Mouse (Mus musculus): ENCODE measurements around the gene Srsf3. TPM values are rescaled to one million over a fixed set of nuclear protein-coding genes. Genes with fewer than 3 reads are reported as not detected.

The Srsf3 gene
- polyA plus RNA-seq, 1 experiment, result 71.0 TPM

DNA sequence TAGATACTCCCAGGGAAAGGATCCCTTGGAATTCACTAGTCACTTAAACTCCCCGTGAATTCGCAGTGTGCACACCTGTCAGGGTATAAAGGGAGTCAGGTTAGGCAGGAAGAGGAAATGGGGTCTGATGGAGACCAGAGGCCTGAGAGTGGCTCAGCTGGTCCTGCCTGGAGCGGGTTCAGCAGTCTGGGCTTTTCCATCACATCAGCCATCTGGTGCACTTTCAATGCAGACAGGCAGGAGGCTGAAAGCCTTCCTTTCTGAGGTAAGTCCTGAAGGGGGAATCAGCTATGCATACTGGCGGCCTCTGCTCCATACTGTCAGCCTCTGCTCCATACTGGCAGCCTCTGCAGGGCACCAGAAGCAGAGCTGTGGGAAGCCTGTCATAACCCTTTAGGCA, 54.5 kb downstream of the Srsf3 start:
- TF ChIP-seq CTCF (conservative IDR thresholded peaks at IDR 0.05; ENCODE audit: insufficient read depth, insufficient read length, low read depth, low read length), result no peak
- TF ChIP-seq POLR2A (IDR thresholded peaks at IDR 0.05; ENCODE audit: low read depth, low read length), result no peak
- no peaks in the 10 kb centered on the region for H3K36me3 ChIP-seq (ENCODE audit: control insufficient read depth, insufficient read depth, low read length)
- no peak overlapping the region for H3K4me3 ChIP-seq (ENCODE audit: insufficient read depth, low read depth, low read length)
- no peak overlapping the region for H3K27ac ChIP-seq (ENCODE audit: insufficient read depth, low read depth, low read length)
- no peaks in the 10 kb centered on the region for H3K4me1 ChIP-seq (ENCODE audit: control insufficient read depth, insufficient read depth, low read length)
- DNase-seq, result no peak
- 86% methylated on average over 4 of the region's 4 CpGs for WGBS
- no peaks in the 10 kb centered on the region for H3K27me3 ChIP-seq (replicated peaks; ENCODE audit: control insufficient read depth, insufficient read depth, low read length)

DNA sequence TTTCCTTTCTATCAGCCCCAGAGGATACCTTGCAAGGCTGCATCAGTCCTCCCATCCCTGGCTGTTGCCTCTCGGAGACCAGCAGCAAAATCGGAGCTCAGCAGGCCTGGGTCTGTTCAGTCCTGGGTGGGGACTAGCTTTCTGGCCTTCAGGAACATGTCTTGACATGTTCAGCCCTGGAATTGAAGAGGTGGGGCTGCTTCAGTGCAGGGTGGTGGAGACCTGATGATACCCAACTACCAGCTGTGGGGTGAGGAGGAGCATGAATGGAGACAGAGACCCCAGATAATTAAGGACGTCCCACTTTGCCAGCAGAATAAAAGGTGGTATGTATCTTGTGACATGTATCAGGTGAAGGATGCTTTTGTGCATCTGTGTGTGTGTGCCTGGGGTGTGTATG, 58.3 kb downstream of the Srsf3 start, which contains the start of gene Cdkn1a:
Gene Cdkn1a (plus strand): TSS at position 201 of the 400 bp plus-strand sequence.
- no peak within 1 kb of the TSS for H3K27ac ChIP-seq (ENCODE audit: insufficient read depth, low read depth, low read length)

DNA sequence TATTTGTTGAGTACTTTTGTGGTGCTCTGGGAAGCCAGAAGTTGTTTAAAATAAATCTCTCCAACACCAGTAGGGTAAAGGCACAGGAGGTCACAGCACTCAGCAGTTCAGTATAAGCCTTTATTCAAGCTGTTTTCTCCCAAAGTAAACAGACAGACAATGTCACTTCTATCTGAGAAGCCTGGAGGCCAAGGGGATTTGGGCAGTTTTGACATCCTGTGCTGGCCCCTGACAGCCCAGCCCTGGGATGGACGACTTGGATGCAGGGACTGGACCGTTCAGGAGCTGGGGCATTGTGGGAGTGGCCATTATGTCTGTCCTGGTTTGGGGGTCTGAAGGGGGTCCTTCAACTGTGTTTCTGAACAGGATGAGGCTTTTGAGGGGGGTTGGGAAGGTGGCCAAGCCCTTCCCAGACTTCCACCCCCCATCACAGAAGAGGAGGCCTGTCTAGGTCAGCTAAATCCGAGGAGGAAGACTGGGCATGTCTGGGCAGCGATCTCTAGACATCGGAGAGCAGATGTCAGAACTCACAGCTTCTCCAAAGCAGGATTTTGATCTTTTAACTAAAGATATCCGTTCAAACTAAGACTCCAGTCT, 59.0 kb downstream of the Srsf3 start:
- no peak overlapping the region for H3K4me3 ChIP-seq (ENCODE audit: insufficient read depth, low read depth, low read length)
- TF ChIP-seq CTCF (conservative IDR thresholded peaks at IDR 0.05; ENCODE audit: insufficient read depth, insufficient read length, low read depth, low read length) (no peak), POLR2A (IDR thresholded peaks at IDR 0.05; ENCODE audit: low read depth, low read length) (no peak)
- no peak for DNase-seq
- WGBS, result 65% methylated on average over 6 of the region's 6 CpGs
- H3K36me3 ChIP-seq (ENCODE audit: control insufficient read depth, insufficient read depth, low read length), result no peaks in the 10 kb centered on the region
- no peaks in the 10 kb centered on the region for H3K27me3 ChIP-seq (replicated peaks; ENCODE audit: control insufficient read depth, insufficient read depth, low read length)
- H3K4me1 ChIP-seq (ENCODE audit: control insufficient read depth, insufficient read depth, low read length), result no peaks in the 10 kb centered on the region
- no peak overlapping the region for H3K27ac ChIP-seq (ENCODE audit: insufficient read depth, low read depth, low read length)

More for the DNA sequence above, 58.3 kb downstream of the Srsf3 start, which contains the start of gene Cdkn1a:
- Histone ChIP-seq H3K36me3 (ENCODE audit: control insufficient read depth, insufficient read depth, low read length) (no peaks in the 10 kb centered on the region), H3K27me3 (replicated peaks; ENCODE audit: control insufficient read depth, insufficient read depth, low read length) (no peaks in the 10 kb centered on the region), H3K4me1 (ENCODE audit: control insufficient read depth, insufficient read depth, low read length) (no peaks in the 10 kb centered on the region), H3K4me3 (ENCODE audit: insufficient read depth, low read depth, low read length) (no peak within 1 kb of the TSS)
- no peak for DNase-seq
- WGBS, result 91% methylated on average over 3 of the region's 3 CpGs
- TF ChIP-seq POLR2A (IDR thresholded peaks at IDR 0.05; ENCODE audit: low read depth, low read length), result no peak
- TF ChIP-seq CTCF (conservative IDR thresholded peaks at IDR 0.05; ENCODE audit: insufficient read depth, insufficient read length, low read depth, low read length), result no peak

DNA sequence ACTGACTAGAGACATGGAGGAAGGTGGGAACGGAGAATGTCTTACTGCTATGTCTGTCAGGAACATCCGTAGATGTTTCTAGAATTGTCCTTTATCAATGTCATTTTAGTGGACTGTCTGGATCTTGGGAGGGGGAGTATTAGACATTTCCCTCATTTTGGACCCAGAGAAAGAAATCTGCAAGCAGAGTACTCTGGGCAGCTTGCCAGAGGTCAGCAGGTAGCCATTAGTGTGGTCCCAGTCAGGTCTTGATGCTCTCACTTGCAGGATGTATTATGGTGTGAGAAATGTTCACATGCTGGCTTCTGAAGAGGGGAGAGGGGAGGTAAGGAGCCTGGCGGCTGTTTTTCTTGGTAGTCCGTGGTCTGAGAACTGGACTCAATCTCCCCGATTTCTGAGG, 60.1 kb downstream of the Srsf3 start:
- 65% methylated on average over 5 of the region's 5 CpGs for WGBS
- TF ChIP-seq POLR2A (IDR thresholded peaks at IDR 0.05; ENCODE audit: low read depth, low read length) (no peak), CTCF (conservative IDR thresholded peaks at IDR 0.05; ENCODE audit: insufficient read depth, insufficient read length, low read depth, low read length) (no peak)
- no peaks in the 10 kb centered on the region for H3K36me3 ChIP-seq (ENCODE audit: control insufficient read depth, insufficient read depth, low read length)
- no peak for DNase-seq
- H3K4me3 ChIP-seq (ENCODE audit: insufficient read depth, low read depth, low read length), result no peak overlapping the region
- H3K4me1 ChIP-seq (ENCODE audit: control insufficient read depth, insufficient read depth, low read length), result no peaks in the 10 kb centered on the region
- H3K27me3 ChIP-seq (replicated peaks; ENCODE audit: control insufficient read depth, insufficient read depth, low read length), result no peaks in the 10 kb centered on the region
- no peak overlapping the region for H3K27ac ChIP-seq (ENCODE audit: insufficient read depth, low read depth, low read length)

Other genes with a start within 250 kb of the Srsf3 start
- gene Brpf3, start 231.5 kb upstream of the Srsf3 start, polyA plus RNA-seq (2012; rRNA removed), result 30.2 and 31.3 TPM in 2 replicates
- 0.04 TPM in 1 of 2 replicates, not detected in the other for gene Pnpla1, start 174.2 kb upstream of the Srsf3 start, polyA plus RNA-seq (2012; rRNA removed)
- 0.34 and 0.57 TPM in 2 replicates for gene 4930539E08Rik, start 117.3 kb upstream of the Srsf3 start, polyA plus RNA-seq (2012; rRNA removed)
- 0.12 and 0.13 TPM in 2 replicates for gene Pxt1, start 88.8 kb upstream of the Srsf3 start, polyA plus RNA-seq (2012; rRNA removed)
- gene Kctd20, start 80.7 kb upstream of the Srsf3 start, polyA plus RNA-seq (2012; rRNA removed), result 30.8 and 32.0 TPM in 2 replicates
- 61.7 and 66.8 TPM in 2 replicates for gene Stk38, start 24.6 kb upstream of the Srsf3 start, polyA plus RNA-seq (2012; rRNA removed)
- 11.6 and 13.7 TPM in 2 replicates for gene Cdkn1a, start 58.3 kb downstream of the Srsf3 start, polyA plus RNA-seq (2012; rRNA removed)
- gene Rab44, start 81.5 kb downstream of the Srsf3 start, polyA plus RNA-seq (2012; rRNA removed), result 0.16 and 0.34 TPM in 2 replicates
- 0.78 and 1.2 TPM in 2 replicates for gene Cpne5, start 205.5 kb downstream of the Srsf3 start, polyA plus RNA-seq (2012; rRNA removed)
- gene Ppil1, start 231.6 kb downstream of the Srsf3 start, polyA plus RNA-seq (2012; rRNA removed), result 21.5 and 23.5 TPM in 2 replicates
- gene BC004004, start 236.2 kb downstream of the Srsf3 start, polyA plus RNA-seq (2012; rRNA removed), result 219 and 228 TPM in 2 replicates